Mouse (Mus musculus): ENCODE data around the gene Slc8b1. TPM values are rescaled to one million over a fixed set of nuclear protein-coding genes. Genes with fewer than 3 reads are reported as not detected.

The Slc8b1 gene
- polyA plus RNA-seq, 1 experiment from 2014 or later, result 4.9 TPM

- no peak; the same call in 1 of the 2 replicates for ATAC-seq (ENCODE audit: low FRiP score, low TSS enrichment)
- Histone ChIP-seq H3K9ac (ENCODE audit: low read length) (no peak overlapping the region), H3K9me3 (ENCODE audit: control insufficient read depth, low read length) (no peaks in the 10 kb centered on the region), H3K27ac (replicated peaks) (peak overlapping the region; percentile 71), H3K36me3 (ENCODE audit: control insufficient read depth, insufficient read depth, low read length) (no peaks in the 10 kb centered on the region), H3K4me1 (replicated peaks; ENCODE audit: control insufficient read depth, insufficient read depth) (peaks cover 20% of the 10 kb centered on the region), H3K27me3 (ENCODE audit: control insufficient read depth, insufficient read depth, low read length) (no peaks in the 10 kb centered on the region), H3K4me2 (replicated peaks; ENCODE audit: low read depth) (no peak overlapping the region), H3K4me3 (ENCODE audit: low read depth, low read length) (no peak overlapping the region)
- no peak for DNase-seq (ENCODE audit: low spot score)
- WGBS, result 57% methylated on average over 14 of the region's 14 CpGs
- TF ChIP-seq EP300 (optimal IDR thresholded peaks at IDR 0.05) (no peak), CTCF (IDR thresholded peaks at IDR 0.05; ENCODE audit: low read depth) (no peak)
Measured at GRCm38 (mm10) chr5:120571056-120571740, 60.2 kb downstream of the Slc8b1 start.

- ATAC-seq (ENCODE audit: low FRiP score, low TSS enrichment) (no peak), DNase-seq (ENCODE audit: low spot score) (no peak)
- no peaks in the 10 kb centered on the region for H3K36me3 ChIP-seq (ENCODE audit: control insufficient read depth, insufficient read depth, low read length)
- 74% methylated on average over 10 of the region's 10 CpGs for WGBS
- no peak overlapping the region for H3K4me2 ChIP-seq (replicated peaks; ENCODE audit: low read depth)
- peaks cover 13% of the 10 kb centered on the region; the same call in 1 of the 2 replicates for H3K4me1 ChIP-seq (replicated peaks; ENCODE audit: control insufficient read depth, insufficient read depth)
- H3K27ac ChIP-seq (replicated peaks), result no peak overlapping the region
- no peak overlapping the region for H3K4me3 ChIP-seq (ENCODE audit: low read depth, low read length)
- no peaks in the 10 kb centered on the region for H3K9me3 ChIP-seq (ENCODE audit: control insufficient read depth, low read length)
- TF ChIP-seq CTCF (IDR thresholded peaks at IDR 0.05; ENCODE audit: low read depth) (no peak), EP300 (optimal IDR thresholded peaks at IDR 0.05) (no peak)
- no peaks in the 10 kb centered on the region for H3K27me3 ChIP-seq (ENCODE audit: control insufficient read depth, insufficient read depth, low read length)
- H3K9ac ChIP-seq (ENCODE audit: low read length), result no peak overlapping the region
Measured at GRCm38 (mm10) chr5:120574469-120575063, 63.6 kb downstream of the Slc8b1 start.

DNA sequence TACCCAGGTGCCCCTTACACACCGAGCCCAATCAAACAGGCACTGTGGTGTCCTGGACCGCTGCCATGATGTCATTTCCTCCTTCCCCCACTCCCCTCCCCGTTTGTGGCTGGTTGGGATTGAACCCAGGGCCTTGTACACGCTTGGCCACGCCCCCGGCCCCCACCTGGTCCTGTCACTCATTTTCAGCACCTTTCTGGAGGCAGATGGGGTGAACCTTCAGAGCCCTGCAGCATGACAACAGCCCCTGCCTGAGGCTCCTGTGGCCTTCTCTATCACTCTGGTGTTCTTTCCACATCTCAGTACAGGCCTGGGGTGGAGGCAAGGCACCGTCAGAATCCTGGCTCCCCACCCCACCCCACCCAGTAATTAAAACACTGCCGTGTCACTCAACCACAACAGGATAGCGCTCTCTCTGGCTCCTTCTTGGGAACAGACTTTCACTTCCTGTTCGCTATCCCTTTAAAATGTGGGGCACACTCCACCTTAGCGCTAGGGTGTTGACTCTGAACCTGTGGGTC is 65.9 kb downstream of the Slc8b1 start:
- Histone ChIP-seq H3K4me3 (ENCODE audit: low read depth, low read length) (no peak overlapping the region), H3K9ac (ENCODE audit: low read length) (no peak overlapping the region), H3K4me2 (replicated peaks; ENCODE audit: low read depth) (no peak overlapping the region), H3K36me3 (ENCODE audit: control insufficient read depth, insufficient read depth, low read length) (no peaks in the 10 kb centered on the region), H3K27me3 (ENCODE audit: control insufficient read depth, insufficient read depth, low read length) (no peaks in the 10 kb centered on the region), H3K9me3 (ENCODE audit: control insufficient read depth, low read length) (no peaks in the 10 kb centered on the region), H3K4me1 (replicated peaks; ENCODE audit: control insufficient read depth, insufficient read depth) (peaks cover 9% of the 10 kb centered on the region; the same call in 1 of the 2 replicates), H3K27ac (replicated peaks) (peak overlapping the region; percentile 91)
- ATAC-seq (ENCODE audit: low FRiP score, low TSS enrichment) (peak; percentile 31), DNase-seq (ENCODE audit: low spot score) (peak; percentile 52)
- no peak for TF ChIP-seq CTCF (IDR thresholded peaks at IDR 0.05; ENCODE audit: low read depth)
- TF ChIP-seq EP300 (optimal IDR thresholded peaks at IDR 0.05), result no peak
- WGBS, result 51% methylated on average over 11 of the region's 11 CpGs

DNA sequence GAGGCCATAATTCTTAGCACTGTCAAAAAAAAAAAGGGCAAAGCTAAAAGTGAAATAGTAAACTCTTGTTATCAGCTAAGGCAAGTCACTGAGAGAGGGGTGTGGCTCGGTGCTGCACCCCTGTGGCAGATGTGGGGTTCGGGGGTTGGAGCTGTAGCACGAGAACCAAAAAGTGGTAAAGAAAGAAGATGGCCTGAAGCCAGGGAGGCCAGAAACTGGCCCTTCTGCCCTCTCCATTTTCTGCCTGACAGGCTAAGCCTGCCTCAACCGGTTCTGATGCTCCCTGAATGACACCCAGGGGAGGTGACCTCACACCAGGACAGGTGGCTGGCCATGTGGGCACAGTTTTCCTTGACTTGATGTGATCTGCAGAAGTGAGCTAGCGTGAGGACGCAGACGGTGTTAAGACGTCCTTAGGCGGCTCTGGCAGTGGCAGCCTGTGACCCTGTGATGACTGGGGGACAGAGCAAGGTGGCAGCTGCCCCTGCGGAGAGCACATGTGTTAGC is 67.0 kb downstream of the Slc8b1 start:
- Histone ChIP-seq H3K9ac (ENCODE audit: low read length) (no peak overlapping the region), H3K27ac (replicated peaks) (peak overlapping the region; percentile 91), H3K27me3 (ENCODE audit: control insufficient read depth, insufficient read depth, low read length) (no peaks in the 10 kb centered on the region), H3K9me3 (ENCODE audit: control insufficient read depth, low read length) (no peaks in the 10 kb centered on the region), H3K36me3 (ENCODE audit: control insufficient read depth, insufficient read depth, low read length) (no peaks in the 10 kb centered on the region), H3K4me2 (replicated peaks; ENCODE audit: low read depth) (no peak overlapping the region), H3K4me1 (replicated peaks; ENCODE audit: control insufficient read depth, insufficient read depth) (peaks cover 9% of the 10 kb centered on the region; the same call in 1 of the 2 replicates), H3K4me3 (ENCODE audit: low read depth, low read length) (no peak overlapping the region)
- WGBS, result 47% methylated on average over 10 of the region's 10 CpGs
- TF ChIP-seq EP300 (optimal IDR thresholded peaks at IDR 0.05) (no peak), CTCF (IDR thresholded peaks at IDR 0.05; ENCODE audit: low read depth) (peak; percentile 56)
- DNase-seq (ENCODE audit: low spot score) (no peak), ATAC-seq (ENCODE audit: low FRiP score, low TSS enrichment) (peak; percentile 12; the same call in 1 of the 2 replicates)

DNA sequence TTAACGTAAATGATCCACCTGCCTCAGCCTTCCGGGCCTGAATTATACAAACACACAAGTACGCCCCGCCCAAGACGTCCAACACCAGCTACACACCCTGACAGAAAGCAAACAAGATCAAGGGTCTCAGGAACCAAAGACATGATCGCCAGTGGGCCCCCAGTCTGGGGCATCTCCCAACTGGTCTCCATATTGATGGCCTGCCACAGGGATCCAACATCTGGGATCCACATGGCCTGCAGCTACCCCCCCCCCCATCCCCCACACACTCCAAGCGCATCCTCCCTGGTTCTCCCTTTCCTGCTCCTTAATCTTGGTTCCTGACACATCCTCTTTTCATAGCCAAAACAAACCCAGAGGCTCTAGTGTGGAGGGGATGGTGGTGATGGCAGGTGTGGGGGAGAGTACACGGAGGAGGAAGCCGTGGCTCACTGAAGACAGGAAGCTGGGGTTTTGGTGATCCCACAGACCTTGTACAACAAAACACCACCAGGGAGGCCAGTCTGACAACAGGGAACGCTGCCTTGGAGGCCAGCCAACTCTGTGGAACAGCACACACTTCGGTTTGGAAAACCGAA is 67.6 kb downstream of the Slc8b1 start:
- Histone ChIP-seq H3K27ac (replicated peaks) (peak overlapping the region; percentile 91), H3K9me3 (ENCODE audit: control insufficient read depth, low read length) (no peaks in the 10 kb centered on the region), H3K9ac (ENCODE audit: low read length) (0 out of 2 replicates have a peak overlapping the region, but pooled peaks have one; percentile 43), H3K4me2 (replicated peaks; ENCODE audit: low read depth) (peak overlapping the region; percentile 37), H3K27me3 (ENCODE audit: control insufficient read depth, insufficient read depth, low read length) (no peaks in the 10 kb centered on the region), H3K4me3 (ENCODE audit: low read depth, low read length) (no peak overlapping the region), H3K36me3 (ENCODE audit: control insufficient read depth, insufficient read depth, low read length) (0 out of 2 replicates have a peak, but pooled peaks cover 4% of the 10 kb centered on the region), H3K4me1 (replicated peaks; ENCODE audit: control insufficient read depth, insufficient read depth) (peaks cover 9% of the 10 kb centered on the region; the same call in 1 of the 2 replicates)
- no peak for TF ChIP-seq CTCF (IDR thresholded peaks at IDR 0.05; ENCODE audit: low read depth)
- TF ChIP-seq EP300 (optimal IDR thresholded peaks at IDR 0.05), result no peak
- DNase-seq (ENCODE audit: low spot score), result peak; percentile 41
- WGBS, result 18% methylated on average over 12 of the region's 12 CpGs
- peak; percentile 31 for ATAC-seq (ENCODE audit: low FRiP score, low TSS enrichment)

Measured in stomach, postnatal 0 days (tissue).